Mouse (Mus musculus) granulocyte monocyte progenitor cell, adult 5-6 weeks (primary cell): Measurements from ENCODE around the gene Tfeb. TPM values are rescaled to one million over a fixed set of nuclear protein-coding genes. Genes with fewer than 3 reads are reported as not detected.

Source experiments
- ATAC-seq: replicated peaks from 2 replicates; pipeline ENCODE4 v1.8.0; 2016; ENCODE audit warnings: mild to moderate bottlenecking, moderate TSS enrichment, inconsistent platforms; ENCODE audit not compliant: poor library complexity, severe bottlenecking
- total RNA-seq, 2 experiments: library from RNA; stranded (forward) in 1 of 2; stranded (reverse) in 1 of 2; fragments of 200-712, 200-1000 nt in 1 of 2; fragments of >200 nt in 1 of 2; fragmentation: Nextera tagmentation in 1 of 2; gene quantifications; 2 replicates each; pipeline ENCODE4 v1.2.3; 2014 to 2017

Tfeb gene
- total RNA-seq, 2 experiments from 2014 or later = 6.7 to 6.9 TPM

- ATAC-seq = no peak
These were observed 81.4 kb downstream of the Tfeb start for GRCm38 (mm10) chr17:47818038-47818725.

DNA sequence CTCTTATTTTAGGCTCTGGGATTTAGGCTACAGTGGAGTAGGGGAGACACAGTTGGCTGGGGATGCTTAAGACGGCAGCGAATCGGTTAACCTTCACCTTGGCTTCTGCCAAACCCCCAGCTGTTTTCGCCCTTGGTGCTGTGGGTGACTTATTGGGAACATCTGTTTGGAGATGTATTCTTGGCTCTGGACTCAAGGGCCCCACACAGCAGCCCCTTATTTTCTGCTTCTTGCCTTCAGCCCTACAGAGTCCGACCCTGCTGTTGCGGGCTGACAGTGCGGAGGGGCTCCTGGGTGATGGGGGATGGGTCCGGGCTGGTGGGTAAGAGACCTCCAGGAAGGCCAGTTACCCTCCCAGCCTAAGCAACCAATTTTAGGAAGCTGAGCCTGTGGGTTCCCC, 84.5 kb downstream of the Tfeb start:
- no peak for ATAC-seq

- no peak for ATAC-seq
These were observed 94.3 kb downstream of the Tfeb start for GRCm38 (mm10) chr17:47831161-47831560.

DNA sequence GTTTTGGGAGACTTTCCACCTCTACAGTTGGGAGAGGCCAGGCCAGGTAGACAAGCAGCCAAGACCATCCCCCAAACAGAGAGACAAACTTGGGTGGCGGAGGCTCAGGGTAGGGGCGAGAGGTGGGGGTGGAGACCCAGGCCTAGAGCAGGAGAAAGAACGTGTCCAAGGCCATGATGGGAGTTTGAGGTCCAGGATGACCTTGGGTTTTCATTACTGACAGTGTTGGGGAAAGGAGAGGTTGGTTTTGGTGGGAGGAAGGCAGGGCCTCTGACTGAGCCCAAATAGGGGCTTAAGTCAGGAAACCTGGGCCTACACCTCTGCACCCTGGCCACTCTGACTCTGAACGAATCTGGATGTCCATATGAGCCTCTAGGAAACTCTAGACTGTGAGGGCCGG, 94.9 kb downstream of the Tfeb start:
- no peak for ATAC-seq

- ATAC-seq = no peak
These were observed 95.7 kb downstream of the Tfeb start for GRCm38 (mm10) chr17:47832501-47833028.

DNA sequence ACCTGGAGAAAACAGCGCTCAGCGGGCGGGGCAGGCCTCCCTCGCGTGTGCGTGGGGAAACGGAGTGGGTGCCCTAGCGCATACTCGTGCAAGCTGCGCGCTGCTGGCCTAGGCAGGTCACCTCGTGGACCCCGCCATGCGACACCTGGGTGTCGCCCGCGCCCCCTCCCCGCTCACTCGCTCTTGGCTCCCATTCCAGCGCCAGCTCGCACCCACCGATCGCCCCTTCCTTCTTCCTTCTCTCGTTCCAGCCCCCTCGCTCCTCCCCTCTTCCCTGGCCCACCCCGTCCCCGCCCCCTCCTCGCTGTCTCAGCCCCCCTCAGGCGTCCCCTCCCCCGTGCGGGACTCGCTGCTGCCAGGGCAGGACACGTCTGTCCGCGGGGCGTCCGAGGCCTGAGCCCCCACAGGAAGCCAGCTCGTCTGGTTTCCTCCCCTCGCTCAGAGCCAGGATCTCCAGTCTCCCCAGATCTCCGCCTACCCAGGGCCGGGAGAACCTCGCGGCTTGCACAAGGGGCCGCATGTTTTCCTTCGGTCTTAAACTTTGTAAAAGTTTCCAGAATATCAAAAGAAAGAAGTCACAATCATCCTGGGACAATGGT, 96.3 kb downstream of the Tfeb start:
- ATAC-seq = peak; percentile 53

- no peak for ATAC-seq
These were observed 97.0 kb downstream of the Tfeb start for GRCm38 (mm10) chr17:47833628-47834481.

- ATAC-seq = 0 out of 2 replicates have a peak, but pooled peaks have one; percentile 25
These were observed 97.6 kb downstream of the Tfeb start, which contains the start of gene Mdfi for GRCm38 (mm10) chr17:47834482-47834767. Gene Mdfi (minus strand): TSS chr17:47834691.

DNA sequence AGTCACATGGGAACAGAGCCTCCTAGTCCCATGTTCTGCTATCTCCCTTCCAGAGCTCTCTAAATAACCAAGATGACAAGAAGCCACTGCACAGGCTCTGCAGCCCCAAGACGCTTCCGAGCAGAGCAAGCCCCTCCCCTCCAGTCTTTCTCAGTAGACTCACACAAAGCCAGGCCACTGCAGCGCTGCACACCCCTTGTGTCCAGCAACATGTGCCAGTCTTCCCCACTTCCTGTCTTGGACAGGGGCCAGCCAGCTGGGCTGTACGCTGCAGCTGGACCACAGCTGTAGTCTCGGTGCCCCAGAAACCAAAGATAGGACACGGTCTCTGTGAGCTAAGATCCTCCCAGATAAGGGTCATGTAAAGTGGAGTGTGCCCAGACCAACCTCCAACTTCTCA, 101.0 kb downstream of the Tfeb start:
- ATAC-seq = peak; percentile 25

DNA sequence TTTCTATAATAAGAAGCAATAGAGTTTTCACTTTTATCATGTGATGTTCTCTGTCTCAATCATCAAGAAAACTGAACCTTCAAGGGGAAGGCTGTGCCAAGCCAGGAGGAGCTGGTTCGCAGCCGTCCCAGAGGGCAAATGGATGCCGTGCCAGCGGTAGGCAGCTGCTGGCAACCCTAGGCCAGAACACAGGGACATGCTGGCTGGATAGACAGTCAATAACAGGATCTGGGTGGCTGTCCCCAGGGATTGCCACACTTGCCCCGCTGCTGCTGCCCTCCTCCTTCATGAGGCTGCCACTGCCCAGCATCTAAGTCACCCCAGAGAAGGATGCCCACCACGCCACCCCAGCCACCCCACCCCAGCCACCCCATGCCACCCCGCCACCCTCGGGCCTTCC, 104.7 kb downstream of the Tfeb start:
- ATAC-seq = no peak

Other genes starting within 250 kb of the Tfeb start
- gene Taf8, start 234.7 kb upstream of the Tfeb start, total RNA-seq (2014; fragmentation: Nextera tagmentation) = 13.9 and 23.8 TPM in 2 replicates
- 34.7 and 40.9 TPM in 2 replicates for gene Taf8, start 234.7 kb upstream of the Tfeb start, total RNA-seq (2017)
- gene Ccnd3, start 232.0 kb upstream of the Tfeb start, total RNA-seq (2014; fragmentation: Nextera tagmentation) = 99.8 and 128 TPM in 2 replicates
- gene Ccnd3, start 232.0 kb upstream of the Tfeb start, total RNA-seq (2017) = 35.5 and 35.9 TPM in 2 replicates
- 16.2 and 17.8 TPM in 2 replicates for gene Bysl, start 125.5 kb upstream of the Tfeb start, total RNA-seq (2014; fragmentation: Nextera tagmentation)
- gene Bysl, start 125.5 kb upstream of the Tfeb start, total RNA-seq (2017) = 12.6 and 16.0 TPM in 2 replicates
- 26.3 and 36.3 TPM in 2 replicates for gene Med20, start 125.4 kb upstream of the Tfeb start, total RNA-seq (2014; fragmentation: Nextera tagmentation)
- 25.0 and 29.5 TPM in 2 replicates for gene Med20, start 125.4 kb upstream of the Tfeb start, total RNA-seq (2017)
- 0.41 and 2.2 TPM in 2 replicates for gene Gm20517, start 125.4 kb upstream of the Tfeb start, total RNA-seq (2014; fragmentation: Nextera tagmentation)
- gene Gm20517, start 125.4 kb upstream of the Tfeb start, total RNA-seq (2017) = 2.5 and 3.1 TPM in 2 replicates
- 4.1 and 6.8 TPM in 2 replicates for gene Usp49, start 106.3 kb upstream of the Tfeb start, total RNA-seq (2014; fragmentation: Nextera tagmentation)
- gene Usp49, start 106.3 kb upstream of the Tfeb start, total RNA-seq (2017) = 1.5 and 4.1 TPM in 2 replicates
- 315 and 346 TPM in 2 replicates for gene Tomm6, start 48.6 kb upstream of the Tfeb start, total RNA-seq (2014; fragmentation: Nextera tagmentation)
- gene Tomm6, start 48.6 kb upstream of the Tfeb start, total RNA-seq (2017) = 46.0 and 46.4 TPM in 2 replicates
- gene Frs3, start 48.0 kb upstream of the Tfeb start, total RNA-seq (2014; fragmentation: Nextera tagmentation) = 0.15 TPM in 1 of 2 replicates, not detected in the other
- 0.22 TPM in 1 of 2 replicates, not detected in the other for gene Frs3, start 48.0 kb upstream of the Tfeb start, total RNA-seq (2017)
- gene Gm21981, start 42.6 kb upstream of the Tfeb start, total RNA-seq (2014; fragmentation: Nextera tagmentation) = not detected in 2 replicates
- 1.0 TPM in 1 of 2 replicates, not detected in the other for gene Gm21981, start 42.6 kb upstream of the Tfeb start, total RNA-seq (2017)
- not detected in 2 replicates for gene Prickle4, start 42.3 kb upstream of the Tfeb start, total RNA-seq (2014; fragmentation: Nextera tagmentation)
- 0.62 TPM in 1 of 2 replicates, not detected in the other for gene Prickle4, start 42.3 kb upstream of the Tfeb start, total RNA-seq (2017)
- gene Pgc, start 10.2 kb upstream of the Tfeb start, total RNA-seq (2014; fragmentation: Nextera tagmentation) = not detected in 2 replicates
- gene Pgc, start 10.2 kb upstream of the Tfeb start, total RNA-seq (2017) = not detected in 2 replicates
- 3.7 and 5.5 TPM in 2 replicates for gene Mdfi, start 97.7 kb downstream of the Tfeb start, total RNA-seq (2014; fragmentation: Nextera tagmentation)
- 2.7 and 4.9 TPM in 2 replicates for gene Mdfi, start 97.7 kb downstream of the Tfeb start, total RNA-seq (2017)
- gene Foxp4, start 187.6 kb downstream of the Tfeb start, total RNA-seq (2014; fragmentation: Nextera tagmentation) = 16.9 and 29.3 TPM in 2 replicates
- 3.4 and 4.0 TPM in 2 replicates for gene Foxp4, start 187.6 kb downstream of the Tfeb start, total RNA-seq (2017)